Mouse (Mus musculus) T-cell, adult 2 months (primary cell): ENCODE data around the gene Sncb.
A peak's percentile ranks its signal among the peaks of the same experiment; 100 is the strongest.

ENCODE experiments used
- DNase-seq: peaks from one replicate; pipeline ENCODE4 v3.0.0; 2022; ENCODE audit warnings: low spot score

The Sncb gene

DNA sequence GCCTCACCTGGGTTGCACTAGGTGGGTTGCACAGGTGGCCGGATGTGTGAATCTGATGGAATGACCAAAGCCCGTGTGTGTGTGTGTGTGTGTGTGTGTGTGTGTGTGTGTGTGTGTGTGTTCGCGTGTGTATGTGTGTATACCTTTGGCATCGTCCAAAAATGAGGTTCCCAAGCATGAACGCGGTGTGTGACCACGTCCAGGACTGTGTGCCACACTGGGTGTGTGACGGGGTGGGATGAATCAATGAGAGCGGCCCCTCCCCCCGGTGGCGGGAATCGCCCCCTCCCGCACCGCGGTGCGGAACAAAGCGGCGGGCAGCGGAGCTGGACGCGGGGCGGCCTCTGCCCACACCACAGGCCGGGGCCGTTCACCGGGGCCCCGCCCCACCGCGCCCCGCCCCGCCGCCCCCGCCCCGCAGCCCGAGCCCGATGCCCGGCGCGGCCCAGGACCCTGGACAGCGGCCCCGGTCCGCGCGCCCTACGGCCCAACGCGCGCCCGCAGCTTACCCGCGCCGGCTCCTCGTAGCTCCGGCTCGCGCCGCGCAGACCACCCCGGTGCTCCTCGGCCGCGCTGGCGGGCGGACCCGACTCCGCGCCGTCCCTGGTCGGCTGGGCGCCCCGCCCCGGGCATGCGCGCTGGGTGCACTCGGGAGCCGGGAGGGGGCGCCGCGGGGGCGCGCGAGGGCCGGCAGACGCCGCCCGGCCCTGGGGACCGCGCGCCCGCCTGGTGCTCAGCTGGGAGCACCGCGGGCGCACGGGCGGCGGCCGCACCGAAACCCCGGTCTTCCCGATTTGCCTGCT, 17.1 kb downstream of the Sncb start:
- no peak for DNase-seq

DNA sequence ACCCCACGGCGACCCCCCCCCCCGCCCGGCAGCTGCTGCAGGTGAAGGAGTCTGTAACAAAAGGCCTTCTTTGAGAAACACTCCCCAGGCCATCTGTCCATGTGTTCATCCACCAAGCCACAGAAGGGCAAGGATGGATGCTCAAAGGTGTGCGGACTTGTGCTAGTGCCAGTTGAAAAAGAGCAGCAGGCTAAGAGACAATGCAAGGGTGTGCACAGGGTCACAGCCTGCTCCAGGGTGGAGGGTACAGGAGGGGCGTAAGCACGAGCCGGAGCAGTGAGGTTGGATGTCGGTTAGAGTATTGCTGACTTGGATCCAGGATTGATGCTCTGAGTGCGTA, 17.7 kb downstream of the Sncb start:
- DNase-seq = no peak

DNA sequence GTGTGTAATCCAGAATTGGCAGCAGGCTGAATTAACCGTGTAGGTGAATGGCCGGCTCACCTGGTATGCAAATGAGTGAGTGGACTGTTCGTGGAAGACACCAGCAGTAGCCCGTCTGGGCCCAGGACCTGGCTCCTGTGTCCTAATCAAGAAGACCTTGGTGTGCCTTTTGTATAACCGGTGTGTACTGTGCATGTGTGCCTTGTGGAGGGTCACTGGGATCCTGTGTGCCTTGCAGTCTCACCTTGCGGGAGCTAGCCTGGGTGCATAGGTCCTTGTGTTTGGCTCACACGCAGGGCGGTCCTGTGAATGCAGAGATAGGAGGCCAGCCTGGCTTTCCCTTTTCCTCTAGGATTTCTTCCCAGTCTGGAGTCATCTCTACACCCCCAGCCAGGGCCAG, 18.2 kb downstream of the Sncb start:
- no peak for DNase-seq

- DNase-seq = no peak
Observed at GRCm38 (mm10) chr13:54746896-54747295, 19.5 kb downstream of the Sncb start.

DNA sequence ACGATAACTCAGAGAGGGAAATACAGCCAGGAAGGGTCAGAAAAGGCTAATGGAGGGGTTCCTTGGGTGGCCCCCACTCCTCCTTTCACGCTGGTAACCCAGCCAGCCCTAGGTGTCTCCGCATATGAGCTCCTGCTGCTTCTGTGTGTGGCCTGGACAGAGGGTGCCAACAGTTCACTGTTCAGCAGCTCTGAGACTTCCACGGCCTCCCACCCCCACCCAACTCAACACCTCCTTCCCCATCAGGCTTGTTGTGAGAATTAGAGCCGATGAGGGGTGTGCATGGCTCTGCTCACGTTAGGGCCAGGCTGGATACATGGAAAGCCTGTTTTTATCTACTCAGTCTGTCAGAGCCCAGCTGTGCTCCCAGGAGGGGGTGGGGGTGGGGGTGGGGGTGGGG, 20.3 kb downstream of the Sncb start:
- no peak for DNase-seq

DNA sequence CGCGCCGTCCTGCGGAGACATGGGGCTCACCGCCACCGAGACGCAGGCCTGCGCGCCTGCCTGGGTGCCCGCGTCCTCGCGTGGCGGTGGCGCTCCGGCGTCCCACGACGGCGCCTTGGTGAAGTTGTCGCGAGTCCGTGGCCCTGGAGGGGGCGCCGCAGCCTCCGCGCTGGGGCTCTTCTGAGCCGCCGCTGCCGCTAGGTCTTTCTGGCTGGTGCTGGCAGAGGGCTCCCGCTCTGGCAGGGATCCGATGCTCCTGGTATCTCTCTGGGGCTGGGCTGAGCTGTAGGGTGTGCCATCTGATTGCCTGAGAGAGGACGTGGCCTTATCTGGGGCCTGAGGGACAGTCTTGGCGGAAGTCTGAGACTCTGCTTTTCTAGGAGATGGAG, 28.2 kb downstream of the Sncb start:
- DNase-seq = no peak

GRCm38 (mm10) chr13:54737488-54738212, 28.7 kb downstream of the Sncb start:
- DNase-seq = no peak

- no peak for DNase-seq
Observed at GRCm38 (mm10) chr13:54736931-54737330, 29.5 kb downstream of the Sncb start.

GRCm38 (mm10) chr13:54726131-54726530, 40.3 kb downstream of the Sncb start:
- DNase-seq = no peak

GRCm38 (mm10) chr13:54723143-54723542, 43.3 kb downstream of the Sncb start:
- DNase-seq = no peak

GRCm38 (mm10) chr13:54716916-54717315, 49.5 kb downstream of the Sncb start:
- DNase-seq = peak; percentile 41

GRCm38 (mm10) chr13:54714996-54715395, 51.4 kb downstream of the Sncb start:
- DNase-seq = no peak

GRCm38 (mm10) chr13:54714393-54714792, 52.0 kb downstream of the Sncb start:
- no peak for DNase-seq

DNA sequence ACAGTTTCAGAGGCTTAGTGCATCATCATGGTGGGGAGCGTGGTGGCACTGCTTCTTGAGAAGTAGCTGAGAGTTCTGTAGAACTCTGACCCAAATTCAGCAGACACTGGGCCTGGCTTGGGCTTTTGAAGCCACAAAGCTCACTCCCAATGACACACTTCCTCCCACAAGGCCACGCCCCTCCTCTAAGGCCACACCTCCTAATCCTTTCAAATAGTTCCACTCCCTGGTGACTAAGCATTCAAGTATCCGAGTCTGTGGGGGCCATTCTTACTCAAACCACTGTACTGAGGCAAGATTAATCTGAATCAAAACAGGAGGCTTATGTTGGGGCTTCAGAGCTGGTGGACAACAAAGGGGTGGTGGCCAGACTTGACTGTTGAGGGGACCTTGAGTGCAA, 55.5 kb downstream of the Sncb start:
- DNase-seq = no peak
